Mouse (Mus musculus): ENCODE measurements around the gene D1Ertd622e. TPM values are rescaled to one million over a fixed set of nuclear protein-coding genes. Genes with fewer than 3 reads are reported as not detected.

The D1Ertd622e gene
- polyA plus RNA-seq, 1 experiment from 2014 or later = 64.9 TPM

GRCm38 (mm10) chr1:97676115-97676514 is 14.2 kb upstream of the D1Ertd622e start:
- Histone ChIP-seq H3K27me3 (replicated peaks; ENCODE audit: control insufficient read depth, insufficient read depth, low read length) (no peaks in the 10 kb centered on the region), H3K9me3 (ENCODE audit: control insufficient read depth, low read length) (no peaks in the 10 kb centered on the region), H3K4me1 (replicated peaks; ENCODE audit: control insufficient read depth, insufficient read depth, low read length) (no peaks in the 10 kb centered on the region), H3K27ac (ENCODE audit: low read length) (no peak overlapping the region), H3K36me3 (ENCODE audit: control insufficient read depth, insufficient read depth) (no peaks in the 10 kb centered on the region), H3K4me3 (replicated peaks; ENCODE audit: low read length) (no peak overlapping the region), H3K9ac (replicated peaks; ENCODE audit: low read depth, low read length) (no peak overlapping the region), H3K4me2 (ENCODE audit: low read length) (no peak overlapping the region)
- WGBS = 57% methylated on average over 2 of the region's 2 CpGs
- ATAC-seq = no peak

DNA sequence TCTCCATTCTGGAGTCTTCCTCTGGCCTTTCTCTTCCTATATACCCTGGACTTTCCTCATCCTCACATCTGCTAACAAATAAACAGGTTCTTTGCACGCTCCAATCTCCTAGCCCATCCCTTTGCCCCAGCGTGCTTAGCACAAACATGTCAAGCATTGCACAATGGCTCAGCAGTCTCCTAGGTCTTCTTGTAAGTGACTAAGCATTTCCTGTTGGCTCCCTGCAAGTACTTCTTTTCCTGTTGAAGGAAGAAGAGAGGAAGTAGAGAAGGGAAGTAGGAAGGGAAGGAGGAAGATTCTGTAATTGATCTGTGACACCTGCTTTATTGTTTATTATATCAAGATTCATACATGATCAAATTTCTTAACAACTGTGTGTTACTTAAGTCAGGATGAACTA is 11.0 kb upstream of the D1Ertd622e start:
- ATAC-seq = no peak
- Histone ChIP-seq H3K36me3 (ENCODE audit: control insufficient read depth, insufficient read depth) (no peaks in the 10 kb centered on the region), H3K4me3 (replicated peaks; ENCODE audit: low read length) (no peak overlapping the region), H3K4me1 (replicated peaks; ENCODE audit: control insufficient read depth, insufficient read depth, low read length) (no peaks in the 10 kb centered on the region), H3K27me3 (replicated peaks; ENCODE audit: control insufficient read depth, insufficient read depth, low read length) (no peaks in the 10 kb centered on the region), H3K9me3 (ENCODE audit: control insufficient read depth, low read length) (no peaks in the 10 kb centered on the region), H3K4me2 (ENCODE audit: low read length) (no peak overlapping the region), H3K9ac (replicated peaks; ENCODE audit: low read depth, low read length) (no peak overlapping the region), H3K27ac (ENCODE audit: low read length) (no peak overlapping the region)
- 72% methylated on average over 2 of the region's 2 CpGs for whole genome bisulfite sequencing

- Histone ChIP-seq H3K4me3 (replicated peaks; ENCODE audit: low read length) (no peak overlapping the region), H3K9me3 (ENCODE audit: control insufficient read depth, low read length) (no peaks in the 10 kb centered on the region), H3K9ac (replicated peaks; ENCODE audit: low read depth, low read length) (no peak overlapping the region), H3K36me3 (ENCODE audit: control insufficient read depth, insufficient read depth) (no peaks in the 10 kb centered on the region), H3K27ac (ENCODE audit: low read length) (no peak overlapping the region), H3K4me1 (replicated peaks; ENCODE audit: control insufficient read depth, insufficient read depth, low read length) (peaks cover 3% of the 10 kb centered on the region), H3K27me3 (replicated peaks; ENCODE audit: control insufficient read depth, insufficient read depth, low read length) (no peaks in the 10 kb centered on the region), H3K4me2 (ENCODE audit: low read length) (no peak overlapping the region)
- 94% methylated on average over 1 of the region's 1 CpGs for WGBS
- ATAC-seq = no peak
Measured at GRCm38 (mm10) chr1:97667288-97667687, 5.4 kb upstream of the D1Ertd622e start.

DNA sequence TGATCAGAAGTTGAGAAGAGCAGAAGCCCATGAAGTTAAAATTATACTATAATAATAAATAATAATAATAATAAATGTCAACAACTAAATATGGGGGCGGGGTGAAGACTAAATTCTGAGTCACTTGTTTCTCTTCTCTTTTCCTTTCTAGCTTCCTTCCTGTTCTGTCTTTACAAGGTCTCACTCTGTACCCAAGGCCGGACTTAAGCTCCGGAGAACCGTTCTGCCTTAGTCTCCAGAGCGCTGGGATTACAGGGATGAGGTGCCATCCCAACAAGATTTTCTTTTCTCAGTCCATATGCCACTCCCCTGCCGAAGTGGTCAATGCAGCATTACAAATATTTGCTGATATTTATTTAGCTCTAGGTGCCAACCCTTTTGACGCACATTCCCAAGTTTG is 450 bp upstream of the D1Ertd622e start:
- peaks cover 28% of the 10 kb centered on the region for H3K4me1 ChIP-seq (replicated peaks; ENCODE audit: control insufficient read depth, insufficient read depth, low read length)
- H3K9ac ChIP-seq (replicated peaks; ENCODE audit: low read depth, low read length) = peak overlapping the region; percentile 87
- peak overlapping the region; percentile 71 for H3K4me2 ChIP-seq (ENCODE audit: low read length)
- H3K36me3 ChIP-seq (ENCODE audit: control insufficient read depth, insufficient read depth) = no peaks in the 10 kb centered on the region
- H3K4me3 ChIP-seq (replicated peaks; ENCODE audit: low read length) = peak overlapping the region; percentile 98
- 20% methylated on average over 7 of the region's 7 CpGs for WGBS
- H3K27ac ChIP-seq (ENCODE audit: low read length) = peak overlapping the region; percentile 99
- ATAC-seq = no peak
- H3K9me3 ChIP-seq (ENCODE audit: control insufficient read depth, low read length) = no peaks in the 10 kb centered on the region
- no peaks in the 10 kb centered on the region for H3K27me3 ChIP-seq (replicated peaks; ENCODE audit: control insufficient read depth, insufficient read depth, low read length)

DNA sequence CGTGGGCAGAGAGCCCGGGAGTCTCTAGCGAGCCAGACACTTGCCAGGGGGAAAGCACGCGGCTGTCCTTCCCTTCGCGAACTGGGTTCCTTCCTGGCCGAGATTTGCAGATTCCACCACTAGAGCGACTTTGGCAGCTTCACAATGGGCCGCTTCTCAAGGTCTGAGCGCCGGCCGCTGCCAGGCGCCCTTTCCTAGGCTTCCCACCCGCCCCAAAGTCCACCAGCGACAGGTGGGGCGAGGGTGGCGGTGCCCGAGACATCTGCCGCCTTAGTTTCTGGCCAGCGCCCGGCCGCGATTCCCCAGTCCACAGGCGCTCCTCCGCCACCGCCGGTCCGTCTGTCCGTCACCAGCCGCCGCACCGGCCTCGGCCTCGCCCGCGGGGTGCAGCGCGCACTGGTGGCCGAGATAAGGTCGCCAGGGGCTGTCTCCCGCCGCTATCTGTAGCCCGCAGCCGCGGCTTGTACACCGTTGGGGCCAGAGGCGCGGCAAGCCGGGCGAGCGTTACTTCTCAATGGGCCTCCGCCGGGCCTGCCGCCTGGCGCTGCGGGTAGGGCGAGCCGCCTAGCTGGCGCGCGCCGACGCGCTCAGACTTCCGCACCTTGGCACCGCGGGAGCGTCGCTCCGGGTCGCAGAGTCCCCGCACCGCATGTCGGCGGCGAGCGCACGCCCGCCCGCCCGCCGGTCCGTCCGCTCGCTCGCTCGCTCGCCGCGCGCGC is 1.0 kb downstream of the D1Ertd622e start:
- WGBS = under 1% methylated on average over 90 of the region's 93 CpGs
- Histone ChIP-seq H3K4me2 (ENCODE audit: low read length) (peak overlapping the region; percentile 71), H3K36me3 (ENCODE audit: control insufficient read depth, insufficient read depth) (no peaks in the 10 kb centered on the region), H3K4me3 (replicated peaks; ENCODE audit: low read length) (peak overlapping the region; percentile 98), H3K4me1 (replicated peaks; ENCODE audit: control insufficient read depth, insufficient read depth, low read length) (peaks cover 33% of the 10 kb centered on the region), H3K9ac (replicated peaks; ENCODE audit: low read depth, low read length) (peak overlapping the region; percentile 87), H3K27me3 (replicated peaks; ENCODE audit: control insufficient read depth, insufficient read depth, low read length) (no peaks in the 10 kb centered on the region), H3K9me3 (ENCODE audit: control insufficient read depth, low read length) (no peaks in the 10 kb centered on the region), H3K27ac (ENCODE audit: low read length) (peak overlapping the region; percentile 99)
- ATAC-seq = peak; percentile 64

DNA sequence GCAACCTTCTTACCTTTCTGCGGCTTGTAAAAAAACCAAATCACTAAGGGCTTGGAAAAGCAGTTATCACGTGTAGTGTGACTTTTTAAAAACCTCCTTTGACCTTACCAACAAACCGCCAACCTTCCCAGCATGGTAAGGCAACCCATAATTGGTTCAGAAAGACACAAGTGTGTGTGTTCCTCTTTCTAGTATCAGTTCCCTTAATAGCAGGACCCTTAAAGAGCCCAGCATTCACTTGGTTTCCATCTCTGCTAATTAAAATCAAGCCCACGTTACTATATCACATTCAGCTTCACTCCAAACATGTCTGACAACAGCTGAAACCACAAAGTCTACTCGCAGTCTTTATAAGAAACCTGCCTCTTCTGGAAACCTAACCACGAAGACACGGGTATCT is 2.5 kb downstream of the D1Ertd622e start:
- no peak for ATAC-seq
- H3K36me3 ChIP-seq (ENCODE audit: control insufficient read depth, insufficient read depth) = no peaks in the 10 kb centered on the region
- no peak overlapping the region for H3K27ac ChIP-seq (ENCODE audit: low read length)
- H3K4me3 ChIP-seq (replicated peaks; ENCODE audit: low read length) = peak overlapping the region; percentile 98
- no peaks in the 10 kb centered on the region for H3K27me3 ChIP-seq (replicated peaks; ENCODE audit: control insufficient read depth, insufficient read depth, low read length)
- WGBS = 18% methylated on average over 7 of the region's 7 CpGs
- no peaks in the 10 kb centered on the region for H3K9me3 ChIP-seq (ENCODE audit: control insufficient read depth, low read length)
- no peak overlapping the region for H3K9ac ChIP-seq (replicated peaks; ENCODE audit: low read depth, low read length)
- peaks cover 37% of the 10 kb centered on the region for H3K4me1 ChIP-seq (replicated peaks; ENCODE audit: control insufficient read depth, insufficient read depth, low read length)
- H3K4me2 ChIP-seq (ENCODE audit: low read length) = peak overlapping the region; percentile 71

- no peak overlapping the region for H3K4me2 ChIP-seq (ENCODE audit: low read length)
Measured at GRCm38 (mm10) chr1:97657786-97658185, 4.1 kb downstream of the D1Ertd622e start.

GRCm38 (mm10) chr1:97657201-97657600 is 4.7 kb downstream of the D1Ertd622e start:
- Histone ChIP-seq H3K4me2 (ENCODE audit: low read length) (no peak overlapping the region), H3K27me3 (replicated peaks; ENCODE audit: control insufficient read depth, insufficient read depth, low read length) (no peaks in the 10 kb centered on the region)

More at GRCm38 (mm10) chr1:97657786-97658185, 4.1 kb downstream of the D1Ertd622e start:
- no peak overlapping the region for H3K4me3 ChIP-seq (replicated peaks; ENCODE audit: low read length)
- no peaks in the 10 kb centered on the region for H3K9me3 ChIP-seq (ENCODE audit: control insufficient read depth, low read length)
- H3K27ac ChIP-seq (ENCODE audit: low read length) = no peak overlapping the region
- 57% methylated on average over 2 of the region's 2 CpGs for WGBS
- peaks cover 43% of the 10 kb centered on the region for H3K4me1 ChIP-seq (replicated peaks; ENCODE audit: control insufficient read depth, insufficient read depth, low read length)
- no peaks in the 10 kb centered on the region for H3K27me3 ChIP-seq (replicated peaks; ENCODE audit: control insufficient read depth, insufficient read depth, low read length)
- no peak overlapping the region for H3K9ac ChIP-seq (replicated peaks; ENCODE audit: low read depth, low read length)
- no peaks in the 10 kb centered on the region for H3K36me3 ChIP-seq (ENCODE audit: control insufficient read depth, insufficient read depth)
- no peak for ATAC-seq

DNA sequence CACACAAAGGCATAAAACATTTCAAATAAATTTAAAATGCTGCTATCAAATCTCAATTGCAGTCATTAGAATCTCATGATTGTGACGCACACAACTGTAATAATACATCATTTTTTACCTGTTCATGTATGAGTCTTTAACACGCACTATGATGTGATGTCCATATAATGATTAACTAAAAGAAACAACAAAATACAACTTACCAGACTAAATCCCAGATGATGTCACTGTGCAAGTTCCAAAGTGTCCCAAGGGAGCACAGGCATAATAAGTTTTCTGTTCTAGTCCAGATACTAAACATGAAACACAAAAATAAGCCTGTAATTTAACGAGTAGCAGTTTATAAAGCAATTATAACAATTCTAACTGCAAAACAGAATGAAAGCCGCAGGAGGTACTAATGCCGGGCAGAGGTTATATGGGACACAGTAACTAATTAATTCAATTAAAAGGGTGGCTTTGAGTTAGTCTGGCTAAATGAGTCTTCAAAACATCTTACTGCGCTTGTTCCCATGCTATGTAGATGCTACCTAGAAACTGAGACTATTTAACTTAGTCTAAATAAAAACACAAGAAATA is 7.4 kb downstream of the D1Ertd622e start:
- no peaks in the 10 kb centered on the region for H3K27me3 ChIP-seq (replicated peaks; ENCODE audit: control insufficient read depth, insufficient read depth, low read length)
- H3K9me3 ChIP-seq (ENCODE audit: control insufficient read depth, low read length) = no peaks in the 10 kb centered on the region
- ATAC-seq = no peak
- H3K4me3 ChIP-seq (replicated peaks; ENCODE audit: low read length) = no peak overlapping the region
- no peaks in the 10 kb centered on the region for H3K36me3 ChIP-seq (ENCODE audit: control insufficient read depth, insufficient read depth)
- no peak overlapping the region for H3K4me2 ChIP-seq (ENCODE audit: low read length)
- H3K9ac ChIP-seq (replicated peaks; ENCODE audit: low read depth, low read length) = no peak overlapping the region
- no peak overlapping the region for H3K27ac ChIP-seq (ENCODE audit: low read length)
- H3K4me1 ChIP-seq (replicated peaks; ENCODE audit: control insufficient read depth, insufficient read depth, low read length) = peaks cover 32% of the 10 kb centered on the region
- 32% methylated on average over 6 of the region's 6 CpGs for WGBS

More at GRCm38 (mm10) chr1:97657201-97657600, 4.7 kb downstream of the D1Ertd622e start:
- Histone ChIP-seq H3K9me3 (ENCODE audit: control insufficient read depth, low read length) (no peaks in the 10 kb centered on the region), H3K27ac (ENCODE audit: low read length) (no peak overlapping the region), H3K4me3 (replicated peaks; ENCODE audit: low read length) (no peak overlapping the region), H3K4me1 (replicated peaks; ENCODE audit: control insufficient read depth, insufficient read depth, low read length) (peaks cover 40% of the 10 kb centered on the region), H3K36me3 (ENCODE audit: control insufficient read depth, insufficient read depth) (no peaks in the 10 kb centered on the region), H3K9ac (replicated peaks; ENCODE audit: low read depth, low read length) (no peak overlapping the region)
- no peak for ATAC-seq
- WGBS = 71% methylated on average over 2 of the region's 2 CpGs
